Mouse (Mus musculus) hindbrain, postnatal 0 days (tissue): Measurements from ENCODE around the gene Whamm. TPM values are rescaled to one million over a fixed set of nuclear protein-coding genes. Genes with fewer than 3 reads are reported as not detected.

Source experiments
- ATAC-seq: fragments of 200-750 bp; cut with Nextera tagmentation; 2 replicates; pipeline ENCODE4 v1.8.0; 2017; ENCODE audit warnings: mild to moderate bottlenecking, moderate TSS enrichment, moderate library complexity
- DNase-seq: peaks from one replicate; pipeline ENCODE4 v3.0.0-alpha.2; 2015; ENCODE audit warnings: low spot score
- H3K27ac ChIP-seq: fragments of 300-500 bp; sonication (generic); 2 replicates; pipeline ENCODE4 v1.5.1; 2014; ENCODE audit warnings: mild to moderate bottlenecking
- H3K27me3 ChIP-seq: fragments of 300-500 bp; sonication (generic); 2 replicates; pipeline ENCODE4 v1.6.1; 2014; ENCODE audit warnings: low read length, mixed read lengths; ENCODE audit not compliant: insufficient read depth
- H3K36me3 ChIP-seq: fragments of 300-500 bp; sonication (generic); 2 replicates; pipeline ENCODE4 v1.6.1; 2014; ENCODE audit warnings: low read length, mixed read lengths; ENCODE audit not compliant: insufficient read depth
- H3K4me1 ChIP-seq: fragments of 300-500 bp; sonication (generic); 2 replicates; pipeline ENCODE4 v1.6.1; 2014; ENCODE audit warnings: antibody characterized with exemption, low read length, mixed read lengths; ENCODE audit not compliant: insufficient read depth
- H3K4me2 ChIP-seq: fragments of 300-500 bp; sonication (generic); 2 replicates; pipeline ENCODE4 v1.6.1; 2014; ENCODE audit warnings: low read depth, mild to moderate bottlenecking, low read length, moderate library complexity, mixed read lengths
- H3K4me3 ChIP-seq: fragments of 300-500 bp; sonication (generic); 2 replicates; pipeline ENCODE4 v1.5.1; 2014; ENCODE audit warnings: low read length
- H3K9ac ChIP-seq: fragments of 300-500 bp; sonication (generic); replicated peaks from 2 replicates; pipeline ENCODE4 v1.6.1; 2014; ENCODE audit warnings: mild to moderate bottlenecking, low read length, moderate library complexity, mixed read lengths
- H3K9me3 ChIP-seq: fragments of 300-500 bp; sonication (generic); 2 replicates; pipeline ENCODE4 v1.6.1; 2016; ENCODE audit warnings: low read length, mixed read lengths
- CTCF ChIP-seq: IDR thresholded peaks from 2 replicates; pipeline ENCODE4 v1.5.1; 2016; ENCODE audit warnings: antibody characterized with exemption, control low read depth, low read depth
- WGBS: fragments of 180-500 bp; shearing (Covaris S2); extraction: QIAGEN DNeasy Blood & Tissue Kit; methylation state at CpG from one replicate; pipeline ENCODE4 v1.1.7; 2014; 5-methylcytosine and 5-hydroxymethylcytosine counted together
- polyA plus RNA-seq: library from polyadenylated mRNA; unstranded; fragments of >200 nt; fragmentation: Nextera tagmentation; extraction: Ambion mirVana; gene quantifications from 2 replicates; pipeline ENCODE4 v1.2.1, GENCODE M21; 2015
- total RNA-seq: library from RNA; depleted of rRNA; stranded (reverse); fragments of >200 nt; gene quantifications from 2 replicates; pipeline ENCODE4 v1.2.3, GENCODE M21; 2014

Whamm gene
- total and polyA plus RNA-seq, 2 experiments from 2014 or later: 5.1 to 7.0 TPM

- WGBS: 91% methylated on average over 10 of the region's 10 CpGs
- H3K4me2 ChIP-seq: no peak overlapping the region
- no peak for ATAC-seq
Measured at GRCm38 (mm10) chr7:81575606-81576005, 4.5 kb downstream of the Whamm start.

GRCm38 (mm10) chr7:81577872-81578271 lies 6.8 kb downstream of the Whamm start:
- no peak overlapping the region for H3K4me3 ChIP-seq
- peaks cover 10% of the 10 kb centered on the region; the same call in 1 of the 2 replicates for H3K36me3 ChIP-seq
- no peak overlapping the region for H3K27ac ChIP-seq
- no peaks in the 10 kb centered on the region for H3K27me3 ChIP-seq
- 91% methylated on average over 3 of the region's 3 CpGs for WGBS
- no peak overlapping the region for H3K9ac ChIP-seq
- TF ChIP-seq CTCF: no peak
- no peak for ATAC-seq
- H3K4me2 ChIP-seq: no peak overlapping the region
- H3K4me1 ChIP-seq: peaks cover 1% of the 10 kb centered on the region; the same call in 1 of the 2 replicates
- no peaks in the 10 kb centered on the region for H3K9me3 ChIP-seq
- no peak for DNase-seq

More at GRCm38 (mm10) chr7:81575606-81576005, 4.5 kb downstream of the Whamm start:
- no peak for TF ChIP-seq CTCF
- H3K4me3 ChIP-seq: no peak overlapping the region
- H3K9me3 ChIP-seq: no peaks in the 10 kb centered on the region
- peaks cover 7% of the 10 kb centered on the region; the same call in 1 of the 2 replicates for H3K4me1 ChIP-seq
- no peak overlapping the region for H3K9ac ChIP-seq
- no peak for DNase-seq
- H3K27me3 ChIP-seq: no peaks in the 10 kb centered on the region
- peaks cover 10% of the 10 kb centered on the region; the same call in 1 of the 2 replicates for H3K36me3 ChIP-seq
- H3K27ac ChIP-seq: no peak overlapping the region

GRCm38 (mm10) chr7:81578413-81578812 lies 7.3 kb downstream of the Whamm start:
- no peaks in the 10 kb centered on the region for H3K27me3 ChIP-seq
- WGBS: 92% methylated on average over 7 of the region's 7 CpGs
- no peak overlapping the region for H3K4me2 ChIP-seq
- no peak overlapping the region for H3K27ac ChIP-seq
- no peak for ATAC-seq
- H3K9ac ChIP-seq: no peak overlapping the region
- DNase-seq: no peak
- H3K4me3 ChIP-seq: no peak overlapping the region
- H3K36me3 ChIP-seq: peaks cover 10% of the 10 kb centered on the region; the same call in 1 of the 2 replicates
- no peak for TF ChIP-seq CTCF
- no peaks in the 10 kb centered on the region for H3K9me3 ChIP-seq
- no peaks in the 10 kb centered on the region for H3K4me1 ChIP-seq

- no peaks in the 10 kb centered on the region for H3K4me1 ChIP-seq
- no peaks in the 10 kb centered on the region for H3K27me3 ChIP-seq
- H3K4me2 ChIP-seq: no peak overlapping the region
- H3K9me3 ChIP-seq: no peaks in the 10 kb centered on the region
- H3K4me3 ChIP-seq: no peak overlapping the region
- TF ChIP-seq CTCF: no peak
- H3K27ac ChIP-seq: no peak overlapping the region
- H3K9ac ChIP-seq: no peak overlapping the region
- peaks cover 10% of the 10 kb centered on the region; the same call in 1 of the 2 replicates for H3K36me3 ChIP-seq
- no peak for ATAC-seq
- DNase-seq: no peak
- 97% methylated on average over 5 of the region's 5 CpGs for WGBS
Measured at GRCm38 (mm10) chr7:81579312-81579711, 8.2 kb downstream of the Whamm start.

- H3K36me3 ChIP-seq: peaks cover 26% of the 10 kb centered on the region
- WGBS: 77% methylated on average over 3 of the region's 3 CpGs
Measured at GRCm38 (mm10) chr7:81583512-81583911, 12.4 kb downstream of the Whamm start.

GRCm38 (mm10) chr7:81585326-81585725 lies 14.3 kb downstream of the Whamm start:
- no peak overlapping the region for H3K9ac ChIP-seq
- H3K27me3 ChIP-seq: no peaks in the 10 kb centered on the region
- ATAC-seq: no peak
- H3K9me3 ChIP-seq: no peaks in the 10 kb centered on the region
- no peak overlapping the region for H3K4me3 ChIP-seq
- 97% methylated on average over 7 of the region's 7 CpGs for WGBS
- no peak overlapping the region for H3K4me2 ChIP-seq
- no peak for DNase-seq
- peaks cover 26% of the 10 kb centered on the region for H3K36me3 ChIP-seq
- TF ChIP-seq CTCF: no peak
- no peaks in the 10 kb centered on the region for H3K4me1 ChIP-seq
- no peak overlapping the region for H3K27ac ChIP-seq

More at GRCm38 (mm10) chr7:81583512-81583911, 12.4 kb downstream of the Whamm start:
- H3K9me3 ChIP-seq: no peaks in the 10 kb centered on the region
- H3K27ac ChIP-seq: no peak overlapping the region
- H3K4me3 ChIP-seq: no peak overlapping the region
- H3K9ac ChIP-seq: no peak overlapping the region
- H3K4me2 ChIP-seq: no peak overlapping the region
- DNase-seq (no peak), ATAC-seq (no peak)
- no peaks in the 10 kb centered on the region for H3K27me3 ChIP-seq
- TF ChIP-seq CTCF: no peak; the same call in 1 of the 2 replicates
- no peaks in the 10 kb centered on the region for H3K4me1 ChIP-seq

GRCm38 (mm10) chr7:81587238-81587637 lies 16.2 kb downstream of the Whamm start:
- Histone ChIP-seq H3K4me2 (no peak overlapping the region), H3K4me1 (no peaks in the 10 kb centered on the region), H3K4me3 (no peak overlapping the region), H3K9me3 (no peaks in the 10 kb centered on the region), H3K9ac (no peak overlapping the region), H3K36me3 (peaks cover 43% of the 10 kb centered on the region), H3K27me3 (no peaks in the 10 kb centered on the region), H3K27ac (no peak overlapping the region)
- no peak for ATAC-seq
- no peak for TF ChIP-seq CTCF
- no peak for DNase-seq
- WGBS: 90% methylated on average over 4 of the region's 4 CpGs
